Mouse (Mus musculus): ENCODE measurements at regions not wholly inside any gene's neighbourhood (a gene's known extent, or its start where the extent isn't known, plus 50 kb on each side); places are given as distances from the start of the nearest gene placed in this dataset.

DNA sequence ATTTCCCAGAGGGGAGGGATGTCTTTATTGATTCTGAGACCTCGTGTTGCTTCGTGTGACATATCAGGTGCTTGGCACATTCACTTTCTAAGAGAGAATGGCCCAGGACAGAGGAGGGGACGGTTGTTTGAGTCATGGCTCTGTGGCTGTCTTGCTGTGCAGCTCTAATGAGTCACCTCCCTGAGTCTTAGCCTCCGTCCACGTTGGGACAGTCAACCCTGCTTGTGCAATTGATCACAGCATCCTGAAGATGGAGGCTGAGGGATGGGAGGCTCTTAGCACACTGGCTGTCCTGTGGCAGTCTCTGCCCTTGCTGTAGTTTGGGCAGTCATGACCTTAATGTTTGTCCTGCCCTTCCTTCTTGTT is 73.7 kb upstream of the 2410004P03Rik start:
- no peaks in the 10 kb centered on the region for H3K36me3 ChIP-seq
- H3K4me1 ChIP-seq (replicated peaks): peaks cover 21% of the 10 kb centered on the region
- H3K27ac ChIP-seq: no peak overlapping the region
- H3K27me3 ChIP-seq: no peaks in the 10 kb centered on the region
- 56% methylated on average over 5 of the region's 5 CpGs for WGBS
- no peaks in the 10 kb centered on the region for H3K9me3 ChIP-seq (replicated peaks)
- no peak for ATAC-seq (replicated peaks; ENCODE audit: insufficient number of reproducible peaks, insufficient read depth, low FRiP score, low read depth)
- no peak overlapping the region for H3K4me3 ChIP-seq
- H3K9ac ChIP-seq: no peak overlapping the region
- H3K4me2 ChIP-seq: no peak overlapping the region

- Histone ChIP-seq H3K36me3 (no peaks in the 10 kb centered on the region), H3K4me1 (replicated peaks) (peaks cover 18% of the 10 kb centered on the region), H3K9me3 (replicated peaks) (no peaks in the 10 kb centered on the region), H3K4me3 (no peak overlapping the region), H3K27ac (no peak overlapping the region), H3K4me2 (no peak overlapping the region), H3K27me3 (no peaks in the 10 kb centered on the region), H3K9ac (no peak overlapping the region)
- WGBS: 43% methylated on average over 9 of the region's 9 CpGs
- ATAC-seq (replicated peaks; ENCODE audit: insufficient number of reproducible peaks, insufficient read depth, low FRiP score, low read depth): no peak
These were observed 73.1 kb upstream of the 2410004P03Rik start for GRCm38 (mm10) chr12:17084499-17085208.

DNA sequence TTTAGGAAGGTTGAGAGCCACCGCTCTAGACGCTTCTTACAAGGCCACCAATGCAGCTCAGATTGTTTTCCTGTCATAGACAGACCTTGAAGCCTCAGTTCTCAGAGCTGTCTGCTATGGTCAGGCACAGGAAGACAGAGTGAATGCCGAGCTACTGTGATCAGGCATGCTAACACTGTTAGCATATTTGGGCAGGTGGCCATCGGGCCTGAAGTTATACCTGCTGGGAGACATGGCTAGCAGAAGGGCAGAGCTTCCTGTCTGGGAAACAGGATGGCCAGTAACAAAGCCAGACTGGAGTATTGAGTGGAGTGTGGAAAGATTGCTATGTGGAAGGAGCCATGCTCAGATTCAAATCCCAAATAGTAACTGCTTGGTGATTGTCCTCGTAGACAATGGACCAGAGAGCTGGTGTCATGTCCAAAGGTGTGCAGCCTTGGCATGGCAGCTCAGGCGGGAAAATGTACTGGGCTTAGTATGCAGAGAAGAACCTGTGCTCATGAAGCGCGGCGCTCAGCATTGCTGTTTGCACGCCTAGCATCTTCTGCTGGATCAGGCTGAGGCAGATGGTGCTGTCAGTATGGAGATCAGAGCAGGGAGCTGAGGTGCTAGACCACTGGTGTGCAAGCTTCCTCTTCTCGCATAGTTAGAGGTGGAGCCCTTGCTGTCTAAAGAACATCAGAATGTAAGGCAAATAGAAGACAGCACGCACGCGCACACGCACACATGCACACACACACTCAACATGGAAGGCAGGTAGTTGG is 60.3 kb upstream of the 2410004P03Rik start:
- 85% methylated on average over 15 of the region's 15 CpGs for WGBS
- Histone ChIP-seq H3K4me2 (no peak overlapping the region), H3K9ac (no peak overlapping the region), H3K27me3 (no peaks in the 10 kb centered on the region), H3K4me3 (no peak overlapping the region), H3K27ac (no peak overlapping the region), H3K9me3 (replicated peaks) (no peaks in the 10 kb centered on the region), H3K4me1 (replicated peaks) (no peaks in the 10 kb centered on the region), H3K36me3 (no peaks in the 10 kb centered on the region)
- ATAC-seq (replicated peaks; ENCODE audit: insufficient number of reproducible peaks, insufficient read depth, low FRiP score, low read depth): no peak

GRCm38 (mm10) chr12:17069808-17070207 is 58.3 kb upstream of the 2410004P03Rik start:
- Histone ChIP-seq H3K4me3 (no peak overlapping the region), H3K9ac (no peak overlapping the region)
- 76% methylated on average over 9 of the region's 9 CpGs for WGBS

DNA sequence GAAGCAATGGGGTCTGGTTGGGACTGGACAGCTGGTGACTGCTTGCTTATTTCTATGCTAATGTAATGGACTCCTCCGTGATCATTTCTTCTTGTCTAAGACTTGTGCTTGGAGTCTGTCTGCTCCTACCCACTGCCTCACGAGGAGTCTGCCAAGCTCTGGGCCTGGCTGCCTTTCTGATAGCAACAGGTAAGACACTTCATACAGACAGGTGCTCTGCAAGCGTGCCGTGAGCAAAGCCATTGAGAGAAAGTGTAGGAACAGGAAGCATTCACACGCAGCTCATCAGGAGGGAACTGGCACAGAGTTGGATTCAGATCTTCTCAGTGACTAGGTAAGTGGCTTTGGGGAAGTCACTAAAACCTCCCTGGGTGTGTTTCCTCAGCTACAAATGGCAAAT is 57.6 kb upstream of the 2410004P03Rik start:
- H3K4me3 ChIP-seq: no peak overlapping the region
- H3K36me3 ChIP-seq: no peaks in the 10 kb centered on the region
- no peaks in the 10 kb centered on the region for H3K9me3 ChIP-seq (replicated peaks)
- ATAC-seq (replicated peaks; ENCODE audit: insufficient number of reproducible peaks, insufficient read depth, low FRiP score, low read depth): no peak
- 71% methylated on average over 5 of the region's 5 CpGs for WGBS
- H3K4me2 ChIP-seq: no peak overlapping the region
- no peak overlapping the region for H3K27ac ChIP-seq
- H3K27me3 ChIP-seq: no peaks in the 10 kb centered on the region
- H3K9ac ChIP-seq: no peak overlapping the region
- H3K4me1 ChIP-seq (replicated peaks): no peaks in the 10 kb centered on the region

More at GRCm38 (mm10) chr12:17069808-17070207, 58.3 kb upstream of the 2410004P03Rik start:
- H3K4me2 ChIP-seq: no peak overlapping the region
- no peaks in the 10 kb centered on the region for H3K9me3 ChIP-seq (replicated peaks)
- ATAC-seq (replicated peaks; ENCODE audit: insufficient number of reproducible peaks, insufficient read depth, low FRiP score, low read depth): no peak
- H3K27ac ChIP-seq: no peak overlapping the region
- H3K27me3 ChIP-seq: no peaks in the 10 kb centered on the region
- no peaks in the 10 kb centered on the region for H3K4me1 ChIP-seq (replicated peaks)
- no peaks in the 10 kb centered on the region for H3K36me3 ChIP-seq

DNA sequence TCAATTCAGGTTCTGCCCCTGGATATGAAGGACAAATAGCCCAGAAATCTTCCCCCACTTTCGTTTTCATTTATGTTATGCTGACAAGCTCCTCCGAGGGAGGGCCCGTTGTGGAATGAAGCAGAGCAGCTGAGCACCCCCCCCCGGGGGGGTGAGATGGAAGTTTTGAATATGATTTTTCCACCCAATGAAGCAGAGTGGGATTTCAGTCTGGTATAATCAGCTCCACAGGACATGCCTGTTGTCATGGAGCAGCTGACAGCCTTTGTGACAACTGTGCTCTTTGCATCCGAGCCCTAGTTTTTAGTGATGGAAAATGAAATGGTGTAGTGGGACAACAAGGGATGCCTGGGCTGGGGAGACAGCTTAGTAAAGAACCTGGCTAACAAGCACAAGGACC is 52.4 kb upstream of the 2410004P03Rik start:
- H3K27ac ChIP-seq: no peak overlapping the region
- no peak overlapping the region for H3K9ac ChIP-seq
- H3K4me3 ChIP-seq: no peak overlapping the region
- no peaks in the 10 kb centered on the region for H3K36me3 ChIP-seq
- no peak overlapping the region for H3K4me2 ChIP-seq
- no peaks in the 10 kb centered on the region for H3K9me3 ChIP-seq (replicated peaks)
- no peaks in the 10 kb centered on the region for H3K4me1 ChIP-seq (replicated peaks)
- 61% methylated on average over 5 of the region's 5 CpGs for WGBS
- ATAC-seq (replicated peaks; ENCODE audit: insufficient number of reproducible peaks, insufficient read depth, low FRiP score, low read depth): no peak
- no peaks in the 10 kb centered on the region for H3K27me3 ChIP-seq
